Mouse (Mus musculus) megakaryocyte progenitor cell, adult 5-6 weeks (primary cell): ENCODE measurements around the gene Pde8a. TPM values are rescaled to one million over a fixed set of nuclear protein-coding genes. Genes with fewer than 3 reads are reported as not detected.

ENCODE experiments used
- ATAC-seq: replicated peaks from 2 replicates; pipeline ENCODE4 v1.8.0; 2016; ENCODE audit warnings: mild to moderate bottlenecking, moderate TSS enrichment, inconsistent platforms; ENCODE audit not compliant: poor library complexity
- total RNA-seq, 2 experiments: library from RNA; stranded (forward) in 1 of 2; stranded (reverse) in 1 of 2; fragments of 157-497, 149-512 nt in 1 of 2; fragments of 200-1000 nt in 1 of 2; gene quantifications; 2 replicates each; pipeline versions ENCODE4 v1.2.3 to v1.2.4; 2015 to 2017

The Pde8a gene
- total RNA-seq, 2 experiments from 2014 or later = 2.4 to 9.4 TPM

DNA sequence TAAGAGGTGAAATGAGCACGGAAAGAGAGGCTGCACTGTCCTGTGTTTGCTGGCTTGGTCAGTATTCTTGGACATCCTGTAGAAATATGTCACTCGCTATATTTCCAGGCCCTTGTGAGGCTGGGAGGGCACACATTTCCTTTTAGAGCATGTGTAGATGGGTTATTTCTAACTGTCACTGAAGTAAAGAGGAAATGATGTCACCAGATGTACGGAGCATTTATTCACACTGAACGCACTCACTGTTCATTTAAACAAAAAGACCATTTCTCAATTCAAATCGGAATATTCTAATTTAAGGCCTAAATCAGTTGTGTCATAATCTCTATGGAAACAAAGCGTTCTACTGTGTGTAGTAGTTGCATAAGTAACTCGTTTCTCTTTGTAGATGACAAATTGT, 48.2 kb downstream of the Pde8a start:
- peak; percentile 52 for ATAC-seq

DNA sequence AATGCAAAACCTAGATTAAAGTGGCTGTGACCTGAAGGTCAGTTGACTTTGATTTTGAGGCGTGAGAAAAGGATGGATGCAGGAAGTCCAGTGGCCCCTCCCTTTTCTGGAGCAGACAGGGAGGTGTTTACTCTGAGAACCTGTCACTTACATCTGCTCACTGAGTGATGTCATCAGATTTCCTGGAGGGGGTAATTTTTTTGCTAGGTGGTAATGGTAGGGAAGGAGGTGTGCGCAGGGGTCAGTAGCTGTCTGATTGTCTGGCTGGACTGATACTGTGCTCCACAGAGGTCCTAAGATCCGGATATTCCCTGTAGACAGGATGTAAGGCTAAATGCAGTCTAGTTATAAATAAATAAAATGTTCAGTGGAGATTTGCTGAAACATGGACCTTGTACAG, 59.5 kb downstream of the Pde8a start:
- ATAC-seq = no peak

DNA sequence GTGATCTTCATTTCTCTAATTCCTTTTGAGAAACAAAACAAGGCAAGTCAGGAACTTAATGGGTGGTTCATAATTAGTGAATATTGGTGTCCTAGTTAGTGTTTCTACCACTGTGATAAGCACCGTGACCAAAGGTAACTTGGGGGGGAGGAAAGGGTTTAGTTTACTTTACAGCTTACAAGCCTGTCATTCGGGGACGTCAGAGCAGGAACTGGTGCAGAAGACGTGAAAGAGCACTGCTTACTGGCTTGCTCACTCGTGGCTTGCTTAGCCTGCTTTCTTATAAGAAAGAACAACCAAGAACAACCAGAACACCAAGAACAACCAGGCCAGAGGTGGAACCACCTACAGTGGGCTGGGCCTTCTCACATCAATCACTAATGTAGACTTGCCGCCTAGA, 65.6 kb downstream of the Pde8a start:
- ATAC-seq = no peak

DNA sequence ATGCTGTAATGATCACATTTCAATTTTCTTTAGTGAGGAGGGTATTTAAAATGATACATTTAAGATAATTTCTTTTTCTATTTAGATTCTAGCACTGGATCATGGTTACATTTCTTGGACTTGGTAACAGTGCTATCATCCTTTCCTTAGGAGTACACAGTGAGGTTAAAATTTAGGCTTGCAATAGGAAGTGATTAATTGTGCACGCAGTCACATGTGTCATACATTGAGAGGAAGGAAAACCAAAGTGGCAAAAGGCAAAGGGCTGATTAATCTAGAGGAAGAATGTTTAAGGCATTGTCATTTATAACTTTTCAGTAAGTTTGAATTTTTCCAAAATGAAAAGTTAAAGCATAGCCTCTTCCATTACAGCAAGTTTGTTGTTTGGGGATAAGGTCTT, 67.8 kb downstream of the Pde8a start:
- no peak for ATAC-seq

DNA sequence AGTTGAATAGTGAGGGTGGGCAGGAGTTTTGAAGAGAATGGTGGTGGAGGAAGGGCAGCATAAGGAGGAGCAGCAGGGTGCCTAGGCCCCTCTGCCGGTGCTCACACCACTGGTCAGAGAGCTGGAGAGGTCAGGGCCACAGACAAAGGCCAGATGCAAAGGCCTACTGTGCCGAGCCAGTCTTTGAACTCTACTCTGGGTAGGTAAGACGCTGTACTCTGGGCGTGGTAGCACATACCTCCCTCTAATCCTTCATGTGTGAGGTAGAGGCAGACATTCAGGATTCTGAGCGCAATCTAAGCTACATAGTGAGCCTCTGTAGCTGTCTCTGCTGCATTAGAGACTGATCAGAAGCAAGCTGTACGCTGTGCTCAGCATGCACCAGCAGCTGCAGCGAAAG, 73.1 kb downstream of the Pde8a start:
- ATAC-seq = no peak

DNA sequence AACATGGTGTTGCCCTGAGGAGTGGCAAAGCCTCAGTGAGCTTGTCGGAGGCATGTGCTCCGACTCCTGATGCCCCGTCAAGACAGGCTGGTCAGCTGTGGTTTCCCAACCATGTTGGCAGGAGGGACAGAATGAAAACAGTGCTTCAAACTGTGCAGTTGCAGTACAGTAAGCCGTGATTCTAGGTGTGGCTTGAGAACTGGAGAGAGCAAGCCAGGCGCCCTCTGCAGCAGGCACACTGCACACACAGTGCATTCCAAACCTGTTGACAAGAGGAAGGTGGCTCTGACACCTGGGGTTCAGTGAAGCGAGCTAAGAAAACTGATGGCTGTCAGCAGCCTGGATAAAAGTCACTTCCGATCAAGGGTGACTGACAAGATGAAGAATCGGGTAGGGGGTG, 73.5 kb downstream of the Pde8a start:
- ATAC-seq = no peak

DNA sequence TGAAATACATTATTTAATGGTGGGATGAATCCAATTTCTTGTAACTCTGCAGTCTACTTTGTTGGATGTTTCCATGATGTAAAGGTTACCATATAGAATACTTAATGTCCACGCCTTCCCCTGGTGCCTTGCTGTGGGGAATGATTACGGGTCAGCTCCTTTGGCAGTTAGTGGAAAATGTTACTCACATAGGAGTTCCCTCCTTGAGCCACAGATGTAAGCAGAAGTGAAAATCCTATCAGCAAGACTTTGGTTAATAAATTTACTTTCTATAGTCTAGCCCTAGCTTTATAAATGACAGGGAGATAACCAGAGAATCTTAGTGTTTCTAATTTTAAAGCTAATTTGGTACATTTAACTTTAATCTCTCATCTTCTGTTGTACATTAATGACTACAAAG, 81.8 kb downstream of the Pde8a start:
- ATAC-seq = peak; percentile 57; the same call in 1 of the 2 replicates

DNA sequence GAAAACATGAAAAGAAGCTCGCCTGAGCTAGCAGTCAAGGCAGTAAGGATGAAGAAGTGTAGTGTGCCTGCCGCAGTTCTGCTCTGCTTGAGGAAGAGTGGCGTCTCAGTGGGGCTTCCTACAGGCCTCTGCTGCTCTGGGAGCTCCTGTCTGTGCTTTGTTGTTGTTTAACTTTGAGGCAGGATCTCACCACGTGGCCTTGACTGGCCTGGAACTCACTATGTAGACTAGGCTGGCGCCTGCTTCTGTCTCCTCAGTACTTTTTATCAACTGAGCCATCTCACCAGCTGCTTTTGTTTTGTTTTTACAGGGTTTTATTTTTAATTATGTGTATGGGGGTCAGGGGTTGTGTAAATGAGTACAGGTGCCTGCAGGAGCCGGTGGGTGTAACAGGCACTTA, 84.8 kb downstream of the Pde8a start:
- ATAC-seq = no peak

DNA sequence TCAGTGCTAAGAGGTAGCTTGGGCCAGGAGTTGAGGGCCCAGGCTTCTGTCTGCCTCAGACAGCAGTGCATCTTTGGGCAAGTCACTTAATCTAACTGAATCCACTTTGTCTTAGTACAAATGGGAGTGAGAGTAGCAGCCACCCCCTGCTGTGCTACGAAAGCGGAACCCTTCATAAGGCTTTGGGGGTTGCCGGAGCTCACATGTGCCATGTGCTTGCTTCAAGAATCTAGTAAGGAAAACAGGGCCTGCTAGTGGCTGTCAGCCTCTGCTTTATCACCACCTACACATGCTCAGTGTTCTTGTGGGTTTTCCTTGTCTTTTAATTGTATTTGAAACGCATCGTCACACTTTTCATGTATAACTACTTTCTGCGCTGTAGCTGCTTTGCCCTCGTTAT, 87.9 kb downstream of the Pde8a start:
- ATAC-seq = no peak

DNA sequence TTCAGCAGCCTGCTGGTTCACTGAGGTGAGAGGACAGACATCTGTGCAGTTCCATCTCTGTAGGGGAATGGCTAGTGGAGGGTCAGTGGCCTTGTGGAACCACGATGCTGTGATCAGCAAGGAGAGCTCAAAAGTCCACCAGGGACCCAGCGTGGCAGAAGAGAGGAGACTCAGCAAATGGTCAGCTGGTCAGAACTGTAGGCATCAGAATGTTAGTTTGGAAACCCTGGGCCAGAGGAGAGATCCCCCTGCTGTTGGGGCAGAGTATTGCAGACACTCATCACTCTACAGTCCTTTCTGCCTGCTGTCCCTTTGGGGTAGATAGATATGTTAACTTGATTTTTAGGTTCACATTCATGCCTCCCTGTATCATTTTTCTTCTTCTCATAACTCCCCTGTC, 90.3 kb downstream of the Pde8a start:
- no peak; the same call in 1 of the 2 replicates for ATAC-seq

DNA sequence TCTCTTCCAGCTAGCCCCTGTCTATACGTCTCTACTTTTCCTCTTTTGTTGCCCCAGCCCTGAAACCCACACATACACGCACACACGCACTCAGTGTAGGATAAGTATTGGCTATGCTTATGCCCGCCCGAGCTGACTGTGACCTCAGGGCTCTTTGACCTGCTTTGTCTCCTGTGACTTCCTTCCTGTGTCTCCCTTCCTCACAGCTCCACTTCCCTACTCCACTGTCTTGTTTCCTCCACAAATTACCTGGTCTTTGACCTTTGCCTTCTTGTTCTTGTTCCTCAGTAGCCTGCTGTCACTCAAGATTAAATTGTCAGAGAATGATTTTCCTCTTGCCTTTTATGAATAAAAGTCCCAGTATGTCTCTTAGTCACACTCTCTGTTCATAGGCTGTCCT, 90.7 kb downstream of the Pde8a start:
- ATAC-seq = no peak

DNA sequence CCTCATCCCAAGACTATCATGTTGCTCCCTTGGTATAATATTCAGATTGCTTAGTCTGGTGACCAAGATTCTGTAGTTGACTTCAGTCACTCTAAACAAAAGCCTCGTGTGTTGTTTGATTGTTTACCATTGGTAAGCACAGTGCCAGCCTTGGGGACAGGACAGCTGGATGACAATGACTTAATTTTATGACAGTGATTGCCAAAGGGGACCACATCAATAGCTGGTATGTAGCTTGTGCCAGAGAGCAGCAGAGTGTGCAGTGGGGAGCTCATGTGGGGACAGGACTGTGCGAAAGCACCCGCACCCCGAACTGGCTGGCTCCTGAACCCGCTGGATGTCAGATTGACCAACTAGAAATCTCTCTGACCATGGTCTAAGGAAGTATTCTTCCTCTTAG, 91.3 kb downstream of the Pde8a start:
- ATAC-seq = no peak

DNA sequence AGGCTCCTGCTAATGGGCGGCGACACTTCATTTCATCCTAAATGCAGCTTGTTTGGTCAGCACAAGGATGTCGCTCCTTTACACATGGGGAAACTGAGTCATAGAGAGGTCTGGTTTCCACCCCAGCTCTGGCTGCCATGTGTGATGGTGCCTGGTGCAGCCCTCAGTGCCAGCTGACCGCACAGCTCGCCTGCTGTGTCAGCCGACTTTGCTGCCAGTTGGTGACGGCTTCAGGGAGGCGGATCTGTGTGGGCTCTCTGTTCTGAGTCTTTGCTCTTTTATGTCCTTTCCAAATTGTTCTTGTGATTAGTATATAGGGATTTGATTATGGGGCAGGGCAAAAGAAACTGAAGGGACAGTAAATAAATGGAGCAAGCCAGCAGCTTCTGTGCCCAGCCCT, 94.3 kb downstream of the Pde8a start:
- ATAC-seq = no peak

DNA sequence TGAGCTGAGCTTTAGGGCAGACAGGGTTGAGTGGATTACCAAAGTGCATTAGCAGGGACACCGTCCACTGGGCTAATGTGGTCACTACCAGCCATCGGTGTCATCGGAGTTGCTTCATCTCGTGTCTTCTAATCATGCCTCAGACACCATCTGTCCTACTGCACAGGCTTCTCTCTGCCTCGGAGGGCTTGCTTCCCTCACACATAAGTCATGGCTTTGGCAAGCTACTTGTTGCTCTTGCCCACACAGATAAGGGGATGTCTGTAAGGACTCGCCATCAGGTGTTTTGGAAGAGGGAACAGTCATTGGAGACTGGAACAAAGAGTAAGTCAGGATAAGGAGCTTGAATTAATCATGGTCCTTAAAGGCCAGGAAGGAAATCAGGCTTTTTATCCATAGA, 95.9 kb downstream of the Pde8a start:
- ATAC-seq = no peak

DNA sequence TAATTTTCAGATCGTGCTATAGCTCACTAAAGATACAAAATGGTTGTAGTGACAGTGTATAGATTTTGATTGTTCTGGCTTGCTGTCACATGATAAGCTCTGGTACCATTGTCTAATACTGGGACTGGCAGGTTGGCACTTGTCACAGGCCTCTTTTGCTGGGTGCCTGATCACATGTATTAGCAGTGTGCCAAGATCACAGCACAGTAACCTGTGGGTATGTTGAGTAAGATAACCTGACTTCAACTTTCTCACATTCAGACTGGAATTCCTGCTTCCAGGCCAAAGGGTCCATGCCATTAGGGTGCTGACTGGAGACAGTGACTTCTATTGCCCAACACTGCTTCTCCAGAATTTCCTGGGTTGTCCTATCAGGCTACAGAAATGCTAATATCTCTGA, 97.7 kb downstream of the Pde8a start:
- no peak for ATAC-seq

DNA sequence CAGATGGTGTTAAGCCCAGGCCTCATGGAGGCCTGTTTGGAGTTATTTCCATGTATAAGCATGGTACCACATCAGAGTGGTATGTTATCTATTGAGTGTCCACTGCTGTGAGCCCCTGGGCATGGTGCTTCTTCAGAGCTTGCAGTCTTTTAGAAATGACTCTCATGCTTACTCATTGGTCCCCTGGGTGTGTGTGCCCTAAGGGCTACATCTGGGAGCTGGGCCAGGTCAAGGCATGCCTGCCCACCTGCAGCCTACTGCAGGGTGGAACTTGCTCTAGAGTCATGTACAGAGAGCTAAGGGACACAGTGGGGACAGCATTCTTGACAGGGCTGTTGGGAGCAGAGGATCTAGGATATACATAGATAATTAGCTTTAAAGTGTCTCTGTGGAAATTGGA, 98.2 kb downstream of the Pde8a start:
- ATAC-seq = no peak

DNA sequence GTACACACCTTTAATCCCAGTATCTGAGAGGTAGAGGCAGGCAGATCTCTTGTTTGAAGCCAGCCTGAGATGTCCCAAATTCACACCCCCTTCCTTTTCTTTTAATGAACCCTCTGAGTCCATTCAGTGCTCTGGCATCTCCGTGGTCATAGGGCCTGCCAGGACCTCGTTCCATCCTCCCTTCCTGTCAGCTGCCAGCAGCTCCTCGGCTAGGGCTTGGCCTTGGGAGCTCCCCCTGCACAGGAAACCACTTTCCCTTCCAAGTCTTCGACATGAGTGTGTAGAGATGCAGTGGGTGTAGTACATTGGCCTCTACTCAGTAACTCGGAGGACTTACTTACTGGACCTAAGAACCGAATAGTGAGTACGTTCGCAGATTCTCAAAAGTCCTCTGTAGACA, 102.2 kb downstream of the Pde8a start:
- no peak for ATAC-seq

DNA sequence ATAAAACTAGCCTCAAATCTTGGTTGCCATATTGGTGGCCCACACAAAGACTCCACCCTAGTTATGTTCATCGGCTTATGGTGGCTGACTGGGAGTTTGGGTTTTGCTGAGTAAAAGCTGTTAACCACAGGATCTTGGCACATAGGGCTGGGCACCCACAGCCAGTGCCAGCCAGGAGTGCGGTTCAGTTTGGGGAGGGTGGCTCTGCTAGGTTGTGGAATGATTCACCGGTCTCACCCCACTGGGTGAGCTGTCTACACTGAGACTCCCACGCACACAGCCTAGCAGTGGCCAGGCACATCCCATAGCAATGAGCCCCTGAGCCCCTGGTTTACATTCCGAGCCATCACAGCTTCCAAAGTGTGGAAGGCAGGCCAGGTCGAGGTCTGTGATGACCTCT, 106.4 kb downstream of the Pde8a start:
- peak; percentile 90 for ATAC-seq

DNA sequence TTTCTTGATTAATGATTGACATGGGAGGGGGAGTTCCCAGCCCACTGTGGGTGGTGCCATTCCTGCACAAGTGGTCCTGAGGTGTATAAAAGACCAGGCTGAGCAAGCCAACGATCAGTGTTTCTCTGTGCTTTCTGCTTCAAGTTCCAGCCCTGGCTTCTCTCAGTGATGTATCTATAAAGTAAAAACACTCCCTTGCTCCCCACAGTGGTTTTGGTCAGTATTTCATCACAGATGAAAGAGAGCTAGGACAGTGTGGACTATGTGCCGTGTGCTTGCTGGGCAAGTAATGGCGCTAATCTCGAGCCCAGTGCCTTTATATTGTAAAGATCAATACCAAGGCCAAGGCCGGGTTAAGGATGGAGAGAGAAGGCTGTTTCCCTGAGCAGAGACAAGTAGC, 108.4 kb downstream of the Pde8a start:
- no peak for ATAC-seq

DNA sequence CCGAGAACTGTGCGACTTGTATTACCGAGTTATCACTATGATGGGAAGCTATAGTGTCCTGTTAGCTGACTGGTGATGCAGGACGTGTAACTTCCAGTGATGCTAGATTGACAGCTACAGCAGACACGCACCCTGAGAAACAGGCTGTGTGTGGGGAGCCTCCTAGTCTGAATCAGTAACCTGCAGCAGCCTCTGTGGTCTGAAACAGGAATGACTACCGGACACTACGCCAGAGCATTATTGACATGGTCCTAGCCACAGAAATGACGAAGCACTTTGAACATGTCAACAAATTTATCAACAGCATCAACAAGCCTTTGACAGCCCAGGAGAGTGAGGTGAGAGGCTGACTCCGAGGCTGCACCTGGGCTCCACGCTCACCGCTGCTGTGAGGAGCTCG, 112.6 kb downstream of the Pde8a start:
- ATAC-seq = no peak

DNA sequence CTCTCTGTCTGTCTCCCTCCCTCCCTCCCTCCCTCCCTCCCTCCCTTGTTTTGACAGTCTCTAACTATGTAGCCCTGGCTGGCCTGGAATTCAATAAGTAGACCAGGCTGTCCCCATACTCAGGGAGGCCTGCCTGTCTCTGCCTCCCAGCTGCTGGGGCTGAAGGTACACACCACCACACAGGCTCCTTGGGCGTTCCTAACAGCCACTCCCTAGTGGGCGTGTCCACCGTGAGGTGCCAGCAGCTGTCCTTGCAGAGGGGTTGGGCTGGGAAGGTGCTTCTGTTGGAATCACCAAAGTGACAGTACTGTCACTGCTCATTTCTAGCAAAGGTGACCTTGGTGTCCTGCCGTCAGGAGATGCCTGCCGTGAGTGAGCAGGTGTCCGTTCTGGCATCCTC, 113.5 kb downstream of the Pde8a start:
- peak; percentile 64 for ATAC-seq

DNA sequence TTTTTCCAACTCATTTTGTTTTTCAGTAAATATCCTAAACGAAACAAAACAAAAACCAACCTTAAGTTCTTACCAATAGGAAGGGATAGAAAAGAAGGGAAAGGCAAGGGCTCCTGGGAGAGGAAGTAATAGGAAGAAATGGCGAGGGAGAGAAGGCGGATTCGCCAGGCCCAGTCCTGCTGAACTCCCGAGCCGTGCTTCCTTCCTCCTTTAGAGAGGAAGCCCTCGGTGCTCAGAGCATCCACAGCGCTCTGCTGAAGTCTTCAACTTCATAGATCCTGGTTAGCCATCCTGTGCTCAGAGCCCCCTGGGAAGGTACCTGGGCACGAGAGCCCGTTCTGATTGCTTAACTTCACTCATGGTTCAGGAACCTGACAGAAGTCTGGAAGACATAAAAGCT, 114.3 kb downstream of the Pde8a start:
- 0 out of 2 replicates have a peak, but pooled peaks have one; percentile 31 for ATAC-seq

DNA sequence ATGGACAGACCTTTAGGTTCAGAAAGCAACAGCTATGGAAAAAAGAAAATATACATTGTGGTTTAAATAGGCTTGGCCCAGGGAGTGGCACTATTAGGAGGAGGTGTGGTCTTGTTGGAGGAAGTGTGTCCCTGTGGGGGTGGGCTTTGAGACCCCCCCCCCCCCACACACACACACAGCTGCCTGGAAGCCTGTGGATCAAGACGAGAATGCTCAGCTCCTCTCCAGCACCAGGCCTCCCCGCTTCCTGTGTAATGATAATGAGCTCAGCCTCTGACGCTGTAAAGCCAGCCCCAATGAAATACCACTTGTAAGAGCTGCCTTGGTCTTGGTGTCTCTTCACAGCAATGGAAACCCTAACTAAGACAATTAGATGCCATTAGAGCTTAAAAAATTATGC, 117.4 kb downstream of the Pde8a start:
- ATAC-seq = no peak

DNA sequence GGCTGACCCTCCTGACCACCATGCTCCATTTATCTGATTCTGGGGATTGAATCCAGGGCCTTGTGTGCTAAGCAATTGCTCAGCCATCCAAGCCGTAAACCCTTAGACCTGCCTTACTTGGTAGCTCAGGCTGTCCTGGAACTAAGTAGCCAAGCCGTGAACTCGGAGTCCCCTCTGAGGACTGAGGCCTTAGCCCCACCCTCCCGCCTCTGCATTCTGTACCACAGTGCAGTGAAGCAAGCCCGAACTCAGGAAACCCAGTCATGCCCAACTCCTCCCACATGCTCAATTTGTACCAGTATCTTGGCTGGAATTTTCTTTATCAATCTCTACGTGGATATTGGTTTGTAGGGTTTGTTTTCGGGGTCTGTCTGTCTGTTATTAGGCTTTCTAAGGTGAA, 118.5 kb downstream of the Pde8a start:
- ATAC-seq = no peak
